Mouse (Mus musculus): ENCODE data around the gene Taf6. TPM values are rescaled to one million over a fixed set of nuclear protein-coding genes. Genes with fewer than 3 reads are reported as not detected.
A peak's percentile ranks its signal among the peaks of the same experiment; 100 is the strongest.

The Taf6 gene
- polyA plus RNA-seq, 1 experiment = 52.6 TPM

GRCm38 (mm10) chr5:138199576-138199975 is 12.3 kb upstream of the Taf6 start:
- H3K27ac ChIP-seq (ENCODE audit: insufficient read depth, low read depth, low read length) = no peak overlapping the region
- peak; percentile 54 for TF ChIP-seq CTCF (conservative IDR thresholded peaks at IDR 0.05; ENCODE audit: insufficient read depth, insufficient read length, low read depth, low read length)
- no peak for TF ChIP-seq POLR2A (IDR thresholded peaks at IDR 0.05; ENCODE audit: low read depth, low read length)
- WGBS = 0% methylated on average over 1 of the region's 1 CpGs
- no peaks in the 10 kb centered on the region for H3K4me1 ChIP-seq (ENCODE audit: control insufficient read depth, insufficient read depth, low read length)
- DNase-seq = peak; percentile 31
- H3K27me3 ChIP-seq (replicated peaks; ENCODE audit: control insufficient read depth, insufficient read depth, low read length) = no peaks in the 10 kb centered on the region
- H3K36me3 ChIP-seq (ENCODE audit: control insufficient read depth, insufficient read depth, low read length) = no peaks in the 10 kb centered on the region
- no peak overlapping the region for H3K4me3 ChIP-seq (ENCODE audit: insufficient read depth, low read depth, low read length)

GRCm38 (mm10) chr5:138195463-138195862 is 8.2 kb upstream of the Taf6 start:
- Histone ChIP-seq H3K27me3 (replicated peaks; ENCODE audit: control insufficient read depth, insufficient read depth, low read length) (no peaks in the 10 kb centered on the region), H3K36me3 (ENCODE audit: control insufficient read depth, insufficient read depth, low read length) (no peaks in the 10 kb centered on the region), H3K4me1 (ENCODE audit: control insufficient read depth, insufficient read depth, low read length) (no peaks in the 10 kb centered on the region; the same call in 1 of the 2 replicates), H3K4me3 (ENCODE audit: insufficient read depth, low read depth, low read length) (no peak overlapping the region), H3K27ac (ENCODE audit: insufficient read depth, low read depth, low read length) (no peak overlapping the region)
- TF ChIP-seq POLR2A (IDR thresholded peaks at IDR 0.05; ENCODE audit: low read depth, low read length) (no peak), CTCF (conservative IDR thresholded peaks at IDR 0.05; ENCODE audit: insufficient read depth, insufficient read length, low read depth, low read length) (no peak)
- no peak for DNase-seq
- WGBS = 67% methylated on average over 7 of the region's 7 CpGs

GRCm38 (mm10) chr5:138194755-138195345 is 7.6 kb upstream of the Taf6 start:
- H3K4me3 ChIP-seq (ENCODE audit: insufficient read depth, low read depth, low read length) = peak overlapping the region; percentile 88
- H3K27me3 ChIP-seq (replicated peaks; ENCODE audit: control insufficient read depth, insufficient read depth, low read length) = no peaks in the 10 kb centered on the region
- no peaks in the 10 kb centered on the region for H3K36me3 ChIP-seq (ENCODE audit: control insufficient read depth, insufficient read depth, low read length)
- DNase-seq = peak; percentile 27
- H3K4me1 ChIP-seq (ENCODE audit: control insufficient read depth, insufficient read depth, low read length) = no peaks in the 10 kb centered on the region; the same call in 1 of the 2 replicates
- H3K27ac ChIP-seq (ENCODE audit: insufficient read depth, low read depth, low read length) = no peak overlapping the region
- 3% methylated on average over 29 of the region's 29 CpGs for WGBS
- TF ChIP-seq POLR2A (IDR thresholded peaks at IDR 0.05; ENCODE audit: low read depth, low read length) (no peak), CTCF (conservative IDR thresholded peaks at IDR 0.05; ENCODE audit: insufficient read depth, insufficient read length, low read depth, low read length) (no peak)

DNA sequence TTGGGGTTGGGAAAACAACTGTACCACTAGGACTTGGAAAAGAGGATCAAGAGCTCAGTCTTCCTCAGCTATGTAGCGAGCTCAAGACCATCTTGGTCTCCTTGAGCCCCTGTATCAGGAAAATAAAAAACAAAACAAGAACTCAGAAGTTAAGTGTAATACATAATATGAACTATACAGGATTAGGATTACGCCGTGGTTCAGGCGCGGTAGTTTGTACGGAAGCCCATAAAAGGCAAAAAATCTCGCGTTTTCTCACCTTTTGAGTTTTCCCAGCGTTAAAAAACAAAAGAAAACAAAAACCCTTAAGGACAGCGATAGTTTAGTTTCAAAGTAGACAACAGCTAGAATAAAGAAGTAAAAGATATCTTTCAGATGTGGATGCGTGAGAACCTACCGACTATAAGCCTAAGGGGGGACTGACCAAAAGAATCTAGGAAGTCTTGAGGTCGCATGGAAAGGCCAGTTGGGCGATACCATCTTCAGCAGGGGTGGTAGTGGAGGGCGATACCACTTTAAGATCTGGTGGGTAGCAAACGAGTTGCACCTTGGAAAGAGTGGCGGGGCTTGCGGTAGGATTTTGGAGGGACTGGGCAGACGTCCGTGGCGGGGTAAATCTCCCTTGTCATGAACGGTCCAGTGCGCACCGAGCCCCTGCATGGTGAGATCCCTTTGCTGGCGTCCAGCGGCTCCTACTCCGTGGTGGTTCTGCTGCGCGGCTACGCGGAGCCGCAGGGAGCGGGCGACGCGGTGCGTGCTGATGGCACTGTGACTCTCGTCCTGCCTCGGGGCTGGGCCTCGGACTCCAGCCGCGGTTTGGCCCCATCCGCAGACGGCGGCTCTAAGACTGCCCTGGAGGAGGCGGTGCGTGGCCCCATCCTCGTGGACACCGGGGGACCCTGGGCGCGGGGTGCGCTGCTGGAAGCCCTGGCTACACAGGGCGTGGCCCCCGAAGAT is 6.8 kb upstream of the Taf6 start, which contains the start of gene Mblac1:
TSS of gene Mblac1 (plus strand) at position 544 of the 957 bp plus-strand sequence.
- no peaks in the 10 kb centered on the region for H3K27me3 ChIP-seq (replicated peaks; ENCODE audit: control insufficient read depth, insufficient read depth, low read length)
- H3K27ac ChIP-seq (ENCODE audit: insufficient read depth, low read depth, low read length) = peak within 1 kb of the TSS; percentile 26; the same call in 1 of the 2 replicates
- H3K4me3 ChIP-seq (ENCODE audit: insufficient read depth, low read depth, low read length) = peak within 1 kb of the TSS; percentile 88
- no peaks in the 10 kb centered on the region; the same call in 1 of the 2 replicates for H3K4me1 ChIP-seq (ENCODE audit: control insufficient read depth, insufficient read depth, low read length)
- DNase-seq = peak; percentile 93
- no peaks in the 10 kb centered on the region for H3K36me3 ChIP-seq (ENCODE audit: control insufficient read depth, insufficient read depth, low read length)
- TF ChIP-seq CTCF (conservative IDR thresholded peaks at IDR 0.05; ENCODE audit: insufficient read depth, insufficient read length, low read depth, low read length) (no peak), POLR2A (IDR thresholded peaks at IDR 0.05; ENCODE audit: low read depth, low read length) (no peak)
- WGBS = 6% methylated on average over 54 of the region's 54 CpGs

DNA sequence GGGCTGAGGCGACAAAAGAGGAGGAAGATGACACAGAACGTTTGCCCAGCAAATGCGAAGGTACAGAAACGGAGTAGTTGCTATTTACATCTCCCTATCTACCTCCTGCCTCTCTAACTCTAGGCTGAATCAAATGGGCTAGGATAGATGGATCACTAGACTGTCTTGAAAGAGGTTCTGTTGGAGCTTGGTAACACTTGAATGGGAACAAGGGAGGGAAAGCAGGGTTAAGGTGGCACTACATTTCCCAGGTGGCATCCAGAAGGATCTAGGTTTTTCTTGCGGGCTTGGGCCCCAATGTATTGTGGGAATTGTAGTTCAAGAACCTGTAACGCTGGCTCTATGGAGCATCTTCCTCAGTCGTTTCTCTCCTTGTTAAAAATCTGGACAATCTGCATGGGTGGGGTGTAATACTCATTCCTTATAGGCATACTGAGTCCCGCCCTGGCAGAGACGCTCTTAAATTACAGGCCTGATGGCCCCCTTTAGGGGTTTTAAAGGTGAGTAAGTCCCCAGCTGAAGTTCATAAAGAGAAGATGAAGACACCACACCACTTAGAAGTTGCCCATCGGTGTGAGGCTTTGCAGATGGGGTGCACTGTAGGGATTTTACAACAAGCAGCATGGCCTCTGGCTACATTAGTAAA is 533 bp upstream of the Taf6 start:
- Histone ChIP-seq H3K27ac (ENCODE audit: insufficient read depth, low read depth, low read length) (peak overlapping the region; percentile 93), H3K36me3 (ENCODE audit: control insufficient read depth, insufficient read depth, low read length) (no peaks in the 10 kb centered on the region), H3K27me3 (replicated peaks; ENCODE audit: control insufficient read depth, insufficient read depth, low read length) (no peaks in the 10 kb centered on the region), H3K4me3 (ENCODE audit: insufficient read depth, low read depth, low read length) (peak overlapping the region; percentile 97), H3K4me1 (ENCODE audit: control insufficient read depth, insufficient read depth, low read length) (no peaks in the 10 kb centered on the region)
- peak; percentile 90 for DNase-seq
- TF ChIP-seq CTCF (conservative IDR thresholded peaks at IDR 0.05; ENCODE audit: insufficient read depth, insufficient read length, low read depth, low read length) (no peak), POLR2A (IDR thresholded peaks at IDR 0.05; ENCODE audit: low read depth, low read length) (no peak)
- WGBS = 0% methylated on average over 10 of the region's 10 CpGs

DNA sequence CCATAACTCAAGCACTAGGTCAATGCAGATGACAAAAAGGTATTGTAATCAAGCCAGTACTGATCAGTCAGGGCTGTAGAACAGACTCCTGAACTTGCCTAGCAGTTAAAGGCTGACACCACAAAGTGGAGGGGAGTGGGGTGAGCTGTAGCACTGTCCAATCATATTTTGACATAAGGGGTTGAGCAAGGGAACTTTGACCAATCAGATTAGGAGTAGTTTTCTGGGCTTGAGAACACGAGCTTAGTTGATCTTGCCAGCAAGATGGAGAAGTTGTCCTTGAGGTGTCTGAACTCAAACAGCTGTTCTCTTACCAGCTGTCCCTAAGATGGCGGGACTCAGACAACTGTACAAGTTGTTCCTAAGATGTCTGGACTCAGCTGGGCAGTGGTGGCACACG is 14.0 kb downstream of the Taf6 start:
- no peak for DNase-seq
- no peak overlapping the region for H3K27ac ChIP-seq (ENCODE audit: insufficient read depth, low read depth, low read length)
- H3K4me1 ChIP-seq (ENCODE audit: control insufficient read depth, insufficient read depth, low read length) = peaks cover 3% of the 10 kb centered on the region; the same call in 1 of the 2 replicates
- TF ChIP-seq POLR2A (IDR thresholded peaks at IDR 0.05; ENCODE audit: low read depth, low read length) (no peak), CTCF (conservative IDR thresholded peaks at IDR 0.05; ENCODE audit: insufficient read depth, insufficient read length, low read depth, low read length) (no peak)
- WGBS = 74% methylated on average over 3 of the region's 3 CpGs
- H3K36me3 ChIP-seq (ENCODE audit: control insufficient read depth, insufficient read depth, low read length) = no peaks in the 10 kb centered on the region
- no peaks in the 10 kb centered on the region for H3K27me3 ChIP-seq (replicated peaks; ENCODE audit: control insufficient read depth, insufficient read depth, low read length)
- H3K4me3 ChIP-seq (ENCODE audit: insufficient read depth, low read depth, low read length) = no peak overlapping the region
